Comparison of ENCODE assay signal across 16 mouse cellular contexts in genomic region chr13:107959891-107960290, GRCm38 (mm10).
"Had no signal": no experiment of that assay in that cellular context is flagged by ENCODE, and none has a peak within 500 bp of the region (broad histone marks: within the 10 kb centered on the region; RNA-seq: fewer than 3 reads in every experiment).

No protein-coding gene starts in this region.

- H3K4me3 ChIP-seq: neural tube, embryonic 13.5 days; neural tube, embryonic 15.5 days; stomach, embryonic 15.5 days had no signal

- H3K9ac ChIP-seq: neural tube, embryonic 13.5 days; neural tube, embryonic 15.5 days; stomach, embryonic 15.5 days had no signal

- H3K27ac ChIP-seq: neural tube, embryonic 13.5 days; neural tube, embryonic 15.5 days; stomach, embryonic 15.5 days; stomach, postnatal 0 days had no signal

- H3K4me2 ChIP-seq: neural tube, embryonic 13.5 days; neural tube, embryonic 15.5 days; stomach, embryonic 15.5 days had no signal

- DNase-seq: retina, postnatal 1 day; right cerebral cortex, adult 18-20 months; right cerebral cortex, postnatal 14 days; right cerebral cortex, postnatal 25 days; right cerebral cortex, postnatal 4 days; spleen, adult 18-20 months; thymus, adult 18-20 months; thymus, adult 2 months; thymus, postnatal 14 days; thymus, postnatal 25 days; thymus, postnatal 36 days; thymus, postnatal 4 days had no signal

- H3K27me3 ChIP-seq: neural tube, embryonic 13.5 days; neural tube, embryonic 15.5 days; stomach, embryonic 15.5 days had no signal

- H3K36me3 ChIP-seq: neural tube, embryonic 13.5 days; neural tube, embryonic 15.5 days; stomach, embryonic 15.5 days had no signal

- H3K9me3 ChIP-seq: neural tube, embryonic 13.5 days; neural tube, embryonic 15.5 days; stomach, embryonic 15.5 days had no signal
